Mouse (Mus musculus) bone marrow macrophage, adult 2 months (primary cell): ENCODE results near the gene Icam4.

Source experiments
- CTCF ChIP-seq: IDR thresholded peaks from 2 replicates; pipeline ENCODE4 v1.5.1; 2012; ENCODE audit warnings: low read depth, mild to moderate bottlenecking, low read length, moderate library complexity
- POLR2A ChIP-seq: IDR thresholded peaks from 2 replicates; pipeline ENCODE4 v1.6.1; 2012; ENCODE audit warnings: mild to moderate bottlenecking, low read depth, low read length, borderline replicate concordance

- TF ChIP-seq CTCF, result no peak
- no peak for TF ChIP-seq POLR2A
These were observed 2.3 kb upstream of the Icam4 start for GRCm38 (mm10) chr9:21026849-21027248.
